Mouse (Mus musculus): Measurements from ENCODE around the gene Dpt. TPM values are rescaled to one million over a fixed set of nuclear protein-coding genes. Genes with fewer than 3 reads are reported as not detected.

Dpt gene
- polyA plus RNA-seq, 1 experiment from 2014 or later, result 0.13 TPM

DNA sequence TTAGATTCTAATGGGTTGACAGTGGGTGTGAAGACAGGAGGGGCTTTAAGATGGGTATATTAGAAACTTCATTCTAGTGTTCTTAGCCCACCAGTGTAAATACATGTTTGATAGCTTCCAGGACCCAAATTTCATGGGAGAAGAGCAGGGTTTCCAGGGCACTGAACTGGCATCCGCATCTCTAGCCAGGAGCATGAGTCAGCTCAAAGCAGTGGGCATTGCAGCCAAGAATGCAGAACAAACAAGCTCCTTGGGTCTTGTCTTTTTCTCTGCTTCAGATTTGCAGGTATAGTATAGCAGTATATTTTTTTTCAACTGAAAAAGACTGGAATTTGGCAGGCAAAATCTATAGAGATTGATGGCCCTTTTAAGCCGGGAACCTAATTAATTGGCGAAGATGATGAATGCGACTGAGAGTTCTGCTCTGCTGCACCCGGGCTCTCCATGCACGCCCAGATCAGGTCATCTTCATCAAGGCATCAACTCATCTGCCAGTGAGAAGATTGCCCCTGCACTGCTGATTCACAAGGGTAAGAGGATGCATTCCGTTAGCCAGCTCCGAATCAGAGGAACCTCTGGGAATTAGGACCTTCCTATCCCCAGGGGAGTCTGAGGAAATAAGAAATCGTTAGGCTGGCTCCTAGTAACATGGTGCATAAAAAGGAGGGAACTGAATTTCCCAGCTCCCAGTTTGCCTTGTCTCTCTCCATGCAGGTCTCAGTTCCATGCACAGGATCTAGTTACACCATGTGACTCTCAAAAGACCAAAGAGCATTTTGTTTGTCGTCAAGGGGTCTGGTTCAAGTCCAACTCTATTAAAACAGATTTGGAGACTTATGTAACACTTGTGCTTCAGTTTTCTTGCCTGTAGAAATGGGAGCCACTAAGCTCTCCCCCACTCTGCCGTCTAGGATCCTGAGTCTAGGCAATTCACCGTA is 66.8 kb downstream of the Dpt start:
- WGBS (ENCODE audit: insufficient replicate concordance), result 73% methylated on average over 12 of the region's 12 CpGs
- no peaks in the 10 kb centered on the region for H3K36me3 ChIP-seq
- ATAC-seq (ENCODE audit: low read depth) (no peak), DNase-seq (no peak)
- H3K4me3 ChIP-seq (replicated peaks), result no peak overlapping the region
- no peaks in the 10 kb centered on the region for H3K9me3 ChIP-seq (replicated peaks)
- no peak overlapping the region for H3K9ac ChIP-seq
- H3K27me3 ChIP-seq, result no peaks in the 10 kb centered on the region
- no peak overlapping the region for H3K4me2 ChIP-seq
- H3K4me1 ChIP-seq (replicated peaks), result no peaks in the 10 kb centered on the region
- H3K27ac ChIP-seq, result no peak overlapping the region

DNA sequence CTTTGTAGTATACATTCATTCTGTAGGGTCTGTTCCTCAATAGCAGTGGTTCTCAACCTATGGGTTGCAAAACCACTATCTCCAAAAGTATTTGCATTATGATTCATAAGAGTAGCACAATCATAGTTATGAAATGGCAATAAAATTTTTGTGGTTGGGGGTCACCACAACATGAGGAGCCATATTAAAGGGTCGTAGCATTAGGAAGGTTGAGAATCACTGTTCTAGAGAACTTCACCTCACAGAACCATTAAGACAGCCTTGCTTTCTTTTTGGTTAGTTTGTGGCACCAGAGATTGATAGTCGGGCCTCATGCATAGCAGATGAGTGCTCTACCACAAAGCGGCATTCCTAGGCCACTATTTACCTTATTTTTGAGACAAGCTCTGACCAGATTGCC is 68.2 kb downstream of the Dpt start:
- Histone ChIP-seq H3K9me3 (replicated peaks) (no peaks in the 10 kb centered on the region), H3K4me1 (replicated peaks) (no peaks in the 10 kb centered on the region), H3K27ac (no peak overlapping the region), H3K27me3 (no peaks in the 10 kb centered on the region), H3K4me3 (replicated peaks) (no peak overlapping the region), H3K9ac (no peak overlapping the region), H3K4me2 (no peak overlapping the region), H3K36me3 (no peaks in the 10 kb centered on the region)
- WGBS (ENCODE audit: insufficient replicate concordance), result 74% methylated on average over 3 of the region's 3 CpGs
- no peak for ATAC-seq (ENCODE audit: low read depth)
- DNase-seq, result no peak

DNA sequence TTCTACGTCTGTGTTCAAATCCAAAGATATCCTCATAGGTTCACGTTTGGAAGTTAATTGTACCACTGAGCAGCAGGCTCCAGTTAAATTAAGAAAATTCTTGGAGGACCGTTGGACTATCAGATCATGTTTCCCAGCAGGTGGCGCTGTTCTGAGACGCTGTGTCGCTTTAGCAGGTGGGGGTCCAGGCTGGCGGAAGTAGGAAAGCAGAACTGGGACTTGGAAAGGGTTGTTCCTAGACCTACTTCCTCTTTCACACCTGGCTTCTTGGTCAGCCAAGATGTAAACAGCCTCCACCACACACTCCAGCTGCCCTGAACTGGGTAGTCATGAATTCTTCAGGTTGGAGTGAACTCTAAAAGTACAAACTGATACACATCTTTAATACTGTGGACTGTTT is 74.2 kb downstream of the Dpt start:
- WGBS (ENCODE audit: insufficient replicate concordance), result 32% methylated on average over 7 of the region's 7 CpGs

More for the DNA sequence above, 74.2 kb downstream of the Dpt start:
- ATAC-seq (ENCODE audit: low read depth) (no peak), DNase-seq (peak; percentile 2)
- Histone ChIP-seq H3K36me3 (no peaks in the 10 kb centered on the region), H3K9ac (no peak overlapping the region), H3K4me2 (no peak overlapping the region), H3K9me3 (replicated peaks) (no peaks in the 10 kb centered on the region), H3K27me3 (no peaks in the 10 kb centered on the region), H3K4me1 (replicated peaks) (no peaks in the 10 kb centered on the region), H3K4me3 (replicated peaks) (no peak overlapping the region), H3K27ac (no peak overlapping the region)

Other genes with a start within 250 kb of the Dpt start
- gene Xcl1, start 138.9 kb downstream of the Dpt start, polyA plus RNA-seq (2015; fragmentation: Nextera tagmentation; extraction: Ambion mirVana), result not detected in 2 replicates

Measured in liver, embryonic 13.5 days (tissue).